Mouse (Mus musculus) frontal cortex, postnatal 25 days (tissue): ENCODE measurements around the gene 1700020A23Rik.
A peak's percentile ranks its signal among the peaks of the same experiment; 100 is the strongest.

ENCODE experiments used
- DNase-seq, 2 experiments: peaks; one replicate each; pipeline ENCODE4 v3.0.0; 2022; ENCODE audit warnings: low spot score in 2 of 2

1700020A23Rik gene

GRCm38 (mm10) chr2:130411558-130412495, 6.8 kb downstream of the 1700020A23Rik start:
- DNase-seq, result peak; percentile 75 to 80

GRCm38 (mm10) chr2:130412775-130413174, 7.7 kb downstream of the 1700020A23Rik start:
- DNase-seq, result no peak

GRCm38 (mm10) chr2:130414094-130414856, 9.2 kb downstream of the 1700020A23Rik start:
- no peak for DNase-seq

GRCm38 (mm10) chr2:130421781-130422620, 16.9 kb downstream of the 1700020A23Rik start:
- DNase-seq, result no peak

GRCm38 (mm10) chr2:130423397-130424125, 18.5 kb downstream of the 1700020A23Rik start:
- DNase-seq, result peak; percentile 71 to 73

- DNase-seq, result peak; percentile 84 to 85
Measured at GRCm38 (mm10) chr2:130424126-130424853, 19.2 kb downstream of the 1700020A23Rik start, which contains the start of the genes Vps16 and Pced1a. Gene Vps16, plus strand, starts transcription at chr2:130424339. Gene Pced1a, minus strand, starts transcription at chr2:130424701.

- DNase-seq, result no peak
Measured at GRCm38 (mm10) chr2:130425112-130425511, 20.1 kb downstream of the 1700020A23Rik start.

GRCm38 (mm10) chr2:130429851-130430250, 24.8 kb downstream of the 1700020A23Rik start:
- DNase-seq, result no peak

- no peak for DNase-seq
Measured at GRCm38 (mm10) chr2:130430484-130430883, 25.4 kb downstream of the 1700020A23Rik start.

- DNase-seq, result no peak
Measured at GRCm38 (mm10) chr2:130432157-130432556, 27.1 kb downstream of the 1700020A23Rik start.

GRCm38 (mm10) chr2:130433152-130433551, 28.1 kb downstream of the 1700020A23Rik start:
- no peak for DNase-seq

GRCm38 (mm10) chr2:130436769-130437168, 31.7 kb downstream of the 1700020A23Rik start:
- DNase-seq, result no peak

GRCm38 (mm10) chr2:130438861-130439260, 33.8 kb downstream of the 1700020A23Rik start:
- DNase-seq, result no peak

- DNase-seq, result no peak
Measured at GRCm38 (mm10) chr2:130439840-130440480, 34.9 kb downstream of the 1700020A23Rik start.

GRCm38 (mm10) chr2:130442162-130442561, 37.1 kb downstream of the 1700020A23Rik start:
- DNase-seq, result no peak

- DNase-seq, result no peak
Measured at GRCm38 (mm10) chr2:130448449-130448848, 43.4 kb downstream of the 1700020A23Rik start.

GRCm38 (mm10) chr2:130449021-130449793, 44.1 kb downstream of the 1700020A23Rik start:
- DNase-seq, result no peak

- peak; percentile 81 to 82 for DNase-seq
Measured at GRCm38 (mm10) chr2:130449794-130450433, 44.9 kb downstream of the 1700020A23Rik start, which contains the start of gene Ptpra. Gene Ptpra, plus strand, starts transcription at chr2:130450278.
